Mouse (Mus musculus) heart, postnatal 0 days (tissue): ENCODE data around the gene Tmem243. TPM values are rescaled to one million over a fixed set of nuclear protein-coding genes. Genes with fewer than 3 reads are reported as not detected.

ENCODE experiments used
- ATAC-seq: fragments of 200-750 bp; cut with Nextera tagmentation; 2 replicates; pipeline ENCODE4 v1.8.0; 2017; ENCODE audit warnings: low read depth, moderate number of reproducible peaks, moderate library complexity; ENCODE audit not compliant: insufficient read depth
- DNase-seq: peaks from one replicate; pipeline ENCODE4 v3.0.0-alpha.2; 2016; ENCODE audit warnings: low spot score
- H3K27ac ChIP-seq: fragments of 300-500 bp; sonication (generic); 2 replicates; pipeline ENCODE4 v1.5.1; 2014; ENCODE audit warnings: low read depth, mild to moderate bottlenecking
- H3K27me3 ChIP-seq: fragments of 300-500 bp; sonication (generic); 2 replicates; pipeline ENCODE4 v1.6.1; 2014; ENCODE audit warnings: low read length, mixed read lengths; ENCODE audit not compliant: control insufficient read depth, insufficient read depth
- H3K36me3 ChIP-seq: fragments of 300-500 bp; sonication (generic); replicated peaks from 2 replicates; pipeline ENCODE4 v1.6.1; 2014; ENCODE audit warnings: low read length, mixed read lengths; ENCODE audit not compliant: control insufficient read depth, insufficient read depth
- H3K4me1 ChIP-seq: fragments of 300-500 bp; sonication (generic); 2 replicates; pipeline ENCODE4 v1.6.1; 2014; ENCODE audit warnings: antibody characterized with exemption; ENCODE audit not compliant: control insufficient read depth, insufficient read depth
- H3K4me2 ChIP-seq: fragments of 300-500 bp; sonication (generic); 2 replicates; pipeline ENCODE4 v1.6.1; 2014; ENCODE audit warnings: low read depth, mild to moderate bottlenecking, low read length, moderate library complexity
- H3K4me3 ChIP-seq: fragments of 300-500 bp; sonication (generic); 2 replicates; pipeline ENCODE4 v1.5.1; 2014; ENCODE audit warnings: low read depth, low read length
- H3K9ac ChIP-seq: fragments of 300-500 bp; sonication (generic); replicated peaks from 2 replicates; pipeline ENCODE4 v1.6.1; 2014; ENCODE audit warnings: low read depth, low read length, mixed read lengths
- H3K9me3 ChIP-seq: fragments of 300-500 bp; sonication (generic); replicated peaks from 2 replicates; pipeline ENCODE4 v1.6.1; 2016; ENCODE audit warnings: low read length; ENCODE audit not compliant: control insufficient read depth
- CTCF ChIP-seq: IDR thresholded peaks from 2 replicates; pipeline ENCODE4 v1.5.1; 2016; ENCODE audit warnings: antibody characterized with exemption, control low read depth, low read depth
- EP300 ChIP-seq: IDR thresholded peaks from 2 replicates; pipeline ENCODE4 v1.6.1; 2016; ENCODE audit warnings: antibody characterized with exemption, low read depth
- WGBS: fragments of 180-500 bp; shearing (Covaris S2); extraction: QIAGEN DNeasy Blood & Tissue Kit; methylation state at CpG from one replicate; pipeline ENCODE4 v1.1.7; 2014; 5-methylcytosine and 5-hydroxymethylcytosine counted together
- polyA plus RNA-seq: library from polyadenylated mRNA; unstranded; fragments of >200 nt; fragmentation: Nextera tagmentation; extraction: Ambion mirVana; gene quantifications from 2 replicates; pipeline ENCODE4 v1.2.1, GENCODE M21; 2015
- total RNA-seq: library from RNA; depleted of rRNA; stranded (reverse); fragments of >200 nt; gene quantifications from 2 replicates; pipeline ENCODE4 v1.2.3, GENCODE M21; 2014; ENCODE audit warnings: low replicate concordance; rRNA removed

The Tmem243 gene
- total RNA-seq (8.4 and 21.8 TPM in 2 replicates), polyA plus RNA-seq (12.8 and 13.0 TPM in 2 replicates)

DNA sequence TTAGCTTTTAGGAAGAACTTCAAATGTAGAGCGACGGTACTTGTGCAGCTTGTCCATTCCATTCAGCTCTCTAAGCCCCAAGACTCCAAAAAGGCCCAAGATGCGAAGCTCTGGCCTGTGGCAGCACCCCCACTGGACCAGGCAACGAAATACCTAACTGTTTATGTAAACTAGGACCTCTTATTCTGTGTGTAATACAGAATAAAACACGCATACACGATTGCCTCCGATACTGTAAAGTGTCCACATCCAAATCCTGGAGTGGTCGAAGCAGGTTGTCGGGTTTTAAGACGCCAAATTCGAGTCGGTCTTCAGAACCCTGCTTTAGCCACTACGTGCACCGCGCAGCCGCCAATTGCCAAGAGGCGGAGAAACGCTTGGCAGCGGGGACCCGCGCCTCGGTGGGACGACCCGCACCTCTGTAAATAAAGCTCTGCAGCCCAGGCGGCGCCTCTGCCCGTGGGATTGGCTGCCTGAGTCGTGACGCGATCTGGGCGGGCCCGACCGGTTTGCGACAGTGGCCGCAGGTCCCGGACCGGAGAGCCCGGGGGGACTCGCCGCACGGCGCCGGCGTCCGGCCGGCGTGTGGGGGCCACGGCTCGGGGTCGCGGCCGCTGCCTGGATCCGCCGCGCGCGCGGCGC lies at the start of gene Tmem243:
TSS of gene Tmem243 (plus strand) at position 462 of the 642 bp plus-strand sequence.
- DNase-seq: peak; percentile 78
- Histone ChIP-seq H3K4me2 (peak within 1 kb of the TSS; percentile 97), H3K4me3 (peak within 1 kb of the TSS; percentile 93), H3K36me3 (no peaks in the 10 kb centered on the region), H3K27ac (peak within 1 kb of the TSS; percentile 73), H3K9me3 (peaks cover 7% of the 10 kb centered on the region), H3K27me3 (peaks cover 12% of the 10 kb centered on the region; the same call in 1 of the 2 replicates), H3K9ac (peak within 1 kb of the TSS; percentile 78), H3K4me1 (peaks cover 5% of the 10 kb centered on the region; the same call in 1 of the 2 replicates)
- TF ChIP-seq CTCF: no peak
- TF ChIP-seq EP300: no peak
- under 1% methylated on average over 54 of the region's 59 CpGs for WGBS
- peak; percentile 96 for ATAC-seq

DNA sequence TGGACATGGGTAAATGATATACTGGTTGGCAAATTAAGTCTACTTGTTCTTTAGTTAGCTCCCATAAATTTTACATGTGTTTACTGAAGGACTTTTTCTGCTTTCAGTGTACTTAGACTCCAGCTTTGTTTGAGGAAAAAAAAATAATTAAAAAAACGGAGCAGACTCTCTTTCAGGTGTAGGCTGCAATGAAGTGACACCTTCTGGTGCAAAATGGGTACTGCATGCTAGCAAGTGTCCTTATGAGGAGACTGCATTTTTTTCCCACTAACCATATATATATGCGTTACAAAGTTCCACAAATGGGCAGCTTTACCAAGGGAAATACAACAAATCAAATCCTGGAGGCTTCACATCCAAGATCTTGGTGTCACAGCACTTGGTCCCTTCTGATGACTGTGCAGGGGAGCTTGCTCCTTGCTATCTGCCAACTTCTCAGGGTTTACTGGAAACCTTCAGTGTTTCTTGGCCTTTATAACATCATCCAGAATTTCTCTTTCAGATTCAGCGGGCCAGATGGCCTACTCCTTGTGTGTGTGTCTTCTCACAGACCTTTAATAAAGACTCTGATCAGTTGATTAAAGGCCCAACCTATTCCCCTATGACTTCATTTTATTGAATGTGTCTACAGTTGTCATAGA lies 44.3 kb upstream of the Tmem243 start:
- Histone ChIP-seq H3K4me2 (no peak overlapping the region), H3K36me3 (no peaks in the 10 kb centered on the region), H3K9ac (no peak overlapping the region), H3K4me3 (no peak overlapping the region), H3K27me3 (no peaks in the 10 kb centered on the region), H3K27ac (no peak overlapping the region), H3K9me3 (no peaks in the 10 kb centered on the region), H3K4me1 (no peaks in the 10 kb centered on the region)
- WGBS: 16% methylated on average over 3 of the region's 3 CpGs
- ATAC-seq (no peak), DNase-seq (peak; percentile 51)
- TF ChIP-seq CTCF: peak; percentile 86
- TF ChIP-seq EP300: no peak

- Histone ChIP-seq H3K36me3 (no peaks in the 10 kb centered on the region), H3K9ac (no peak overlapping the region), H3K4me2 (no peak overlapping the region), H3K4me1 (no peaks in the 10 kb centered on the region), H3K9me3 (no peaks in the 10 kb centered on the region), H3K27ac (no peak overlapping the region), H3K4me3 (no peak overlapping the region), H3K27me3 (no peaks in the 10 kb centered on the region)
- no peak for ATAC-seq
- WGBS: 72% methylated on average over 5 of the region's 5 CpGs
- TF ChIP-seq EP300: no peak
- TF ChIP-seq CTCF: no peak
- no peak for DNase-seq
Observed at GRCm38 (mm10) chr5:9057277-9057879, 43.1 kb upstream of the Tmem243 start.

GRCm38 (mm10) chr5:9059303-9060023 lies 41.0 kb upstream of the Tmem243 start:
- Histone ChIP-seq H3K27me3 (no peaks in the 10 kb centered on the region), H3K27ac (no peak overlapping the region), H3K4me2 (no peak overlapping the region), H3K4me3 (no peak overlapping the region), H3K9me3 (no peaks in the 10 kb centered on the region), H3K36me3 (no peaks in the 10 kb centered on the region), H3K4me1 (no peaks in the 10 kb centered on the region), H3K9ac (no peak overlapping the region)
- TF ChIP-seq CTCF: no peak
- no peak for TF ChIP-seq EP300
- ATAC-seq (no peak), DNase-seq (no peak)
- WGBS: 69% methylated on average over 6 of the region's 6 CpGs

DNA sequence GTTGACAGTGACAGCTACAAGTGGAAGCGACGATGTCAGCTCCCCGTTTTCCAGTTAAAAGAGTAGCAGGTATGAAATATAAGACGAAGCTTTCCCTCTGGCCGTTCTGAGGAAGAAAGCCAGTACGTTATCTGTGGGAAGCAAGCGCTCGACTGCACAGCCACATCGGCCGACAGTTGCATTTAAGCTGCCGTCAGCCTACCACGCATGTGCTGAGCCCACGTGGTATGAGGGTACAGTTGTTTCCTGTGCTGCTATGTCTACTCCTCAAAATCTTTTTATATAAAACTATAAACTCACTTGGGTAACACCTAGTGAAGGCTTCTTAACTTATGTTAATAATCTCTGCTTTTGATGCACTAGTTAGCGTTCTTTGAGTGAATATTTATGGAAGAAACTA lies 40.2 kb upstream of the Tmem243 start:
- Histone ChIP-seq H3K9me3 (no peaks in the 10 kb centered on the region), H3K4me3 (no peak overlapping the region), H3K36me3 (no peaks in the 10 kb centered on the region), H3K4me1 (no peaks in the 10 kb centered on the region), H3K9ac (no peak overlapping the region), H3K27me3 (no peaks in the 10 kb centered on the region), H3K4me2 (no peak overlapping the region), H3K27ac (no peak overlapping the region)
- DNase-seq (no peak), ATAC-seq (no peak)
- 79% methylated on average over 14 of the region's 14 CpGs for WGBS
- TF ChIP-seq EP300: no peak
- no peak for TF ChIP-seq CTCF
